Mouse (Mus musculus): ENCODE results near the gene Gm156.

GRCm38 (mm10) chr6:129747016-129747653, 36.9 kb downstream of the Gm156 start:
- TF ChIP-seq POLR2A (IDR thresholded peaks at IDR 0.05; ENCODE audit: insufficient read length, low read depth) (no peak), E2F4 (IDR thresholded peaks at IDR 0.05; ENCODE audit: insufficient read depth) (no peak), MAX (IDR thresholded peaks at IDR 0.05; ENCODE audit: low read depth) (no peak), TCF12 (IDR thresholded peaks at IDR 0.05; ENCODE audit: insufficient read depth, poor library complexity, severe bottlenecking) (no peak), USF1 (IDR thresholded peaks at IDR 0.05; ENCODE audit: low read depth) (no peak), POLR2AphosphoS2 (IDR thresholded peaks at IDR 0.05; ENCODE audit: insufficient read length, low read depth) (no peak), MYOG (IDR thresholded peaks at IDR 0.05; ENCODE audit: control insufficient read depth in 1 of 3, insufficient read depth in 1 of 3, insufficient read length in 2 of 3, low read depth in 2 of 3) (no peak), CEBPB (IDR thresholded peaks at IDR 0.05; ENCODE audit: insufficient read depth, poor library complexity, severe bottlenecking) (no peak), TCF3 (IDR thresholded peaks at IDR 0.05; ENCODE audit: insufficient read length, low read depth) (no peak), REST (IDR thresholded peaks at IDR 0.05; ENCODE audit: insufficient read depth, insufficient read length) (no peak), MYOD1 (IDR thresholded peaks at IDR 0.05; ENCODE audit: control insufficient read depth in 1 of 3, insufficient read length in 2 of 3, low read depth in 2 of 3) (no peak), SRF (IDR thresholded peaks at IDR 0.05; ENCODE audit: control insufficient read depth, insufficient read length, low read depth) (no peak)
